Mouse (Mus musculus) kidney, embryonic 16.5 days (tissue): ENCODE measurements around the gene Trappc5. TPM values are rescaled to one million over a fixed set of nuclear protein-coding genes. Genes with fewer than 3 reads are reported as not detected.

Source experiments
- ATAC-seq: fragments of 200-750 bp; cut with Nextera tagmentation; 2 replicates; pipeline ENCODE4 v1.8.0; 2017; ENCODE audit warnings: moderate TSS enrichment; ENCODE audit not compliant: low FRiP score, low TSS enrichment
- H3K27ac ChIP-seq: fragments of 300-500 bp; sonication (generic); 2 replicates; pipeline ENCODE4 v1.5.1; 2014; ENCODE audit warnings: low read length
- H3K27me3 ChIP-seq: fragments of 300-500 bp; sonication (generic); 2 replicates; pipeline ENCODE4 v1.6.1; 2014; ENCODE audit warnings: low read length, control low read depth, mixed read lengths; ENCODE audit not compliant: insufficient read depth
- H3K36me3 ChIP-seq: fragments of 300-500 bp; sonication (generic); 2 replicates; pipeline ENCODE4 v1.6.1; 2014; ENCODE audit warnings: low read length, control low read depth, mixed read lengths; ENCODE audit not compliant: insufficient read depth
- H3K4me1 ChIP-seq: fragments of 300-500 bp; sonication (generic); 2 replicates; pipeline ENCODE4 v1.6.1; 2014; ENCODE audit warnings: low read length, control low read depth, mixed read lengths; ENCODE audit not compliant: insufficient read depth
- H3K4me2 ChIP-seq: fragments of 300-500 bp; sonication (generic); replicated peaks from 2 replicates; pipeline ENCODE4 v1.6.1; 2014; ENCODE audit warnings: low read depth, low read length
- H3K4me3 ChIP-seq: fragments of 300-500 bp; sonication (generic); 2 replicates; pipeline ENCODE4 v1.5.1; 2014; ENCODE audit warnings: mild to moderate bottlenecking, low read length
- H3K9ac ChIP-seq: fragments of 300-500 bp; sonication (generic); replicated peaks from 2 replicates; pipeline ENCODE4 v1.6.1; 2014; ENCODE audit warnings: low read length
- H3K9me3 ChIP-seq: fragments of 300-500 bp; sonication (generic); 2 replicates; pipeline ENCODE4 v1.6.1; 2016; ENCODE audit warnings: low read length, control low read depth
- WGBS: fragments of 180-500 bp; shearing (Covaris S2); extraction: QIAGEN DNeasy Blood & Tissue Kit; methylation state at CpG from one replicate; pipeline ENCODE4 v1.1.7; 2014; 5-methylcytosine and 5-hydroxymethylcytosine counted together
- polyA plus RNA-seq: library from polyadenylated mRNA; unstranded; fragments of >200 nt; fragmentation: Nextera tagmentation; extraction: Ambion mirVana; gene quantifications from 2 replicates; pipeline ENCODE4 v1.2.1, GENCODE M21; 2015

The Trappc5 gene
- polyA plus RNA-seq, 1 experiment from 2014 or later: 44.7 TPM

GRCm38 (mm10) chr8:3687537-3687936 is 11.4 kb downstream of the Trappc5 start:
- no peaks in the 10 kb centered on the region for H3K36me3 ChIP-seq
- 72% methylated on average over 6 of the region's 6 CpGs for WGBS
- H3K4me3 ChIP-seq: no peak overlapping the region
- H3K9ac ChIP-seq: no peak overlapping the region
- ATAC-seq: no peak
- H3K27ac ChIP-seq: no peak overlapping the region
- no peaks in the 10 kb centered on the region for H3K4me1 ChIP-seq
- H3K27me3 ChIP-seq: no peaks in the 10 kb centered on the region
- no peak overlapping the region for H3K4me2 ChIP-seq
- H3K9me3 ChIP-seq: no peaks in the 10 kb centered on the region

GRCm38 (mm10) chr8:3690774-3691173 is 14.7 kb downstream of the Trappc5 start:
- Histone ChIP-seq H3K9me3 (no peaks in the 10 kb centered on the region), H3K36me3 (no peaks in the 10 kb centered on the region), H3K27ac (no peak overlapping the region), H3K4me2 (no peak overlapping the region), H3K27me3 (no peaks in the 10 kb centered on the region), H3K4me1 (no peaks in the 10 kb centered on the region), H3K4me3 (no peak overlapping the region), H3K9ac (no peak overlapping the region)
- 72% methylated on average over 3 of the region's 3 CpGs for WGBS
- no peak for ATAC-seq

GRCm38 (mm10) chr8:3694121-3694520 is 18.0 kb downstream of the Trappc5 start, which contains the start of gene Fcer2a:
Fcer2a (minus strand) TSS chr8:3694175.
- H3K4me3 ChIP-seq: no peak within 1 kb of the TSS
- H3K4me1 ChIP-seq: no peaks in the 10 kb centered on the region
- H3K36me3 ChIP-seq: no peaks in the 10 kb centered on the region
- H3K9ac ChIP-seq: no peak within 1 kb of the TSS
- no peaks in the 10 kb centered on the region for H3K9me3 ChIP-seq
- no peak for ATAC-seq
- no peaks in the 10 kb centered on the region for H3K27me3 ChIP-seq
- 71% methylated on average over 3 of the region's 3 CpGs for WGBS
- H3K4me2 ChIP-seq: no peak within 1 kb of the TSS
- H3K27ac ChIP-seq: no peak within 1 kb of the TSS

GRCm38 (mm10) chr8:3701491-3701890 is 25.4 kb downstream of the Trappc5 start:
- 100% methylated on average over 1 of the region's 1 CpGs for WGBS
- no peak for ATAC-seq
- H3K4me2 ChIP-seq: no peak overlapping the region
- no peaks in the 10 kb centered on the region for H3K36me3 ChIP-seq
- H3K4me3 ChIP-seq: no peak overlapping the region
- H3K4me1 ChIP-seq: no peaks in the 10 kb centered on the region
- H3K9ac ChIP-seq: no peak overlapping the region
- H3K27me3 ChIP-seq: no peaks in the 10 kb centered on the region
- H3K9me3 ChIP-seq: no peaks in the 10 kb centered on the region
- no peak overlapping the region for H3K27ac ChIP-seq

- no peak for ATAC-seq
- Histone ChIP-seq H3K4me2 (no peak overlapping the region), H3K27ac (no peak overlapping the region), H3K36me3 (no peaks in the 10 kb centered on the region), H3K4me1 (no peaks in the 10 kb centered on the region), H3K27me3 (no peaks in the 10 kb centered on the region), H3K9ac (no peak overlapping the region), H3K9me3 (no peaks in the 10 kb centered on the region), H3K4me3 (no peak overlapping the region)
- WGBS: 47% methylated on average over 4 of the region's 4 CpGs
Observed at GRCm38 (mm10) chr8:3705711-3706110, 29.6 kb downstream of the Trappc5 start.

GRCm38 (mm10) chr8:3707611-3708010 is 31.5 kb downstream of the Trappc5 start:
- Histone ChIP-seq H3K4me1 (no peaks in the 10 kb centered on the region), H3K9me3 (no peaks in the 10 kb centered on the region), H3K36me3 (no peaks in the 10 kb centered on the region), H3K9ac (no peak overlapping the region), H3K27ac (no peak overlapping the region), H3K4me3 (no peak overlapping the region), H3K27me3 (no peaks in the 10 kb centered on the region), H3K4me2 (no peak overlapping the region)
- 68% methylated on average over 7 of the region's 7 CpGs for WGBS
- ATAC-seq: no peak

GRCm38 (mm10) chr8:3710312-3710711 is 34.2 kb downstream of the Trappc5 start:
- Histone ChIP-seq H3K27me3 (no peaks in the 10 kb centered on the region), H3K27ac (no peak overlapping the region), H3K36me3 (no peaks in the 10 kb centered on the region), H3K9ac (no peak overlapping the region), H3K9me3 (no peaks in the 10 kb centered on the region), H3K4me3 (no peak overlapping the region), H3K4me2 (no peak overlapping the region), H3K4me1 (no peaks in the 10 kb centered on the region)
- WGBS: 82% methylated on average over 3 of the region's 3 CpGs
- ATAC-seq: no peak

- H3K4me3 ChIP-seq: no peak overlapping the region
- no peak overlapping the region for H3K27ac ChIP-seq
- no peaks in the 10 kb centered on the region for H3K4me1 ChIP-seq
- H3K27me3 ChIP-seq: no peaks in the 10 kb centered on the region
- H3K36me3 ChIP-seq: no peaks in the 10 kb centered on the region
- no peaks in the 10 kb centered on the region for H3K9me3 ChIP-seq
- H3K4me2 ChIP-seq: no peak overlapping the region
- 38% methylated on average over 2 of the region's 2 CpGs for WGBS
- ATAC-seq: no peak
- no peak overlapping the region for H3K9ac ChIP-seq
Observed at GRCm38 (mm10) chr8:3711646-3712045, 35.5 kb downstream of the Trappc5 start.

GRCm38 (mm10) chr8:3717321-3717954 is 41.3 kb downstream of the Trappc5 start:
- H3K27ac ChIP-seq: no peak overlapping the region
- no peak overlapping the region for H3K4me3 ChIP-seq
- H3K27me3 ChIP-seq: no peaks in the 10 kb centered on the region
- no peaks in the 10 kb centered on the region for H3K36me3 ChIP-seq
- H3K9ac ChIP-seq: no peak overlapping the region
- 56% methylated on average over 12 of the region's 12 CpGs for WGBS
- no peaks in the 10 kb centered on the region for H3K4me1 ChIP-seq
- no peak overlapping the region for H3K4me2 ChIP-seq
- ATAC-seq: 0 out of 2 replicates have a peak, but pooled peaks have one; percentile 26
- no peaks in the 10 kb centered on the region for H3K9me3 ChIP-seq

GRCm38 (mm10) chr8:3718559-3718958 is 42.5 kb downstream of the Trappc5 start:
- no peaks in the 10 kb centered on the region for H3K27me3 ChIP-seq
- no peak overlapping the region for H3K9ac ChIP-seq
- H3K27ac ChIP-seq: no peak overlapping the region
- no peak overlapping the region for H3K4me2 ChIP-seq
- H3K36me3 ChIP-seq: no peaks in the 10 kb centered on the region
- H3K4me1 ChIP-seq: no peaks in the 10 kb centered on the region
- peak; percentile 87 for ATAC-seq
- whole genome bisulfite sequencing: 15% methylated on average over 14 of the region's 14 CpGs
- H3K4me3 ChIP-seq: no peak overlapping the region
- no peaks in the 10 kb centered on the region for H3K9me3 ChIP-seq
